Mouse (Mus musculus) thymus, postnatal 10 days (tissue): ENCODE data around the gene Osbpl3.
A peak's percentile ranks its signal among the peaks of the same experiment; 100 is the strongest.

Experiments used
- DNase-seq, 2 experiments: peaks; one replicate each; pipeline ENCODE4 v3.0.0; 2021; ENCODE audit warnings: low spot score in 2 of 2

The Osbpl3 gene

GRCm38 (mm10) chr6:50403524-50403923 lies 52.5 kb downstream of the Osbpl3 start:
- no peak for DNase-seq

- DNase-seq, result no peak
Observed at GRCm38 (mm10) chr6:50402872-50403271, 53.1 kb downstream of the Osbpl3 start.

- no peak for DNase-seq
Observed at GRCm38 (mm10) chr6:50400234-50400633, 55.8 kb downstream of the Osbpl3 start.

GRCm38 (mm10) chr6:50399427-50400195 lies 56.4 kb downstream of the Osbpl3 start:
- DNase-seq, result no peak

GRCm38 (mm10) chr6:50398324-50398723 lies 57.7 kb downstream of the Osbpl3 start:
- DNase-seq, result no peak

- no peak for DNase-seq
Observed at GRCm38 (mm10) chr6:50397116-50397515, 58.9 kb downstream of the Osbpl3 start.

- DNase-seq, result no peak
Observed at GRCm38 (mm10) chr6:50395641-50396312, 60.2 kb downstream of the Osbpl3 start.

GRCm38 (mm10) chr6:50394432-50394831 lies 61.6 kb downstream of the Osbpl3 start:
- DNase-seq, result no peak

- DNase-seq, result no peak
Observed at GRCm38 (mm10) chr6:50393960-50394359, 62.0 kb downstream of the Osbpl3 start.

- no peak for DNase-seq
Observed at GRCm38 (mm10) chr6:50391951-50392350, 64.0 kb downstream of the Osbpl3 start.

- no peak for DNase-seq
Observed at GRCm38 (mm10) chr6:50390313-50390712, 65.7 kb downstream of the Osbpl3 start.

- no peak for DNase-seq
Observed at GRCm38 (mm10) chr6:50387629-50388028, 68.4 kb downstream of the Osbpl3 start.

GRCm38 (mm10) chr6:50386497-50386896 lies 69.5 kb downstream of the Osbpl3 start:
- no peak for DNase-seq

- DNase-seq, result no peak
Observed at GRCm38 (mm10) chr6:50385451-50386013, 70.5 kb downstream of the Osbpl3 start.

- no peak for DNase-seq
Observed at GRCm38 (mm10) chr6:50382711-50383110, 73.3 kb downstream of the Osbpl3 start.

- no peak for DNase-seq
Observed at GRCm38 (mm10) chr6:50382196-50382595, 73.8 kb downstream of the Osbpl3 start.

- peak; percentile 48 to 54 for DNase-seq
Observed at GRCm38 (mm10) chr6:50381504-50382091, 74.4 kb downstream of the Osbpl3 start.

- no peak for DNase-seq
Observed at GRCm38 (mm10) chr6:50379740-50380139, 76.3 kb downstream of the Osbpl3 start.

- DNase-seq, result no peak
Observed at GRCm38 (mm10) chr6:50379136-50379535, 76.9 kb downstream of the Osbpl3 start.

GRCm38 (mm10) chr6:50377742-50378720 lies 78.0 kb downstream of the Osbpl3 start:
- DNase-seq, result peak; percentile 34 to 42

- no peak for DNase-seq
Observed at GRCm38 (mm10) chr6:50376684-50377083, 79.3 kb downstream of the Osbpl3 start.
